Mouse (Mus musculus): ENCODE measurements at regions not wholly inside any gene's neighbourhood (a gene's known extent, or its start where the extent isn't known, plus 50 kb on each side); places are given as distances from the start of the nearest gene placed in this dataset.

DNA sequence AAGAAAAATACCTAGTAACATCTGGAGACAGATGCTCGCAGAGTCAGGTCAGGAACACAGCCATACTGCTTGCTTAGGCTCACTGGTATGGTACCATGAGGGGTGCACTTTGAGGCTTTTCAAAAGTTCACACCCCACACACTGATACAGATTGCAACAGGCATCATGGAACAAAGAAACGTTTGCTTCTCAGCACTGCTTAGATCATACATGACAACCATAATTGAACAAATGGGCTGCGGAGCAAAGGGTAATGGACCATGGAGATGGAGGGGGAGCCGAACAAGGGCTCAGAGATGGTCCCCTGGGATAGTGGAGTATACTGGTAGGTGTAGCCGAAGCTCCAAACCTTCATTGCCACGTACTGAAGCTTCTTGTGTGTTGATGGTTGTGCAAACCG lies 228.6 kb upstream of the Tll1 start:
- H3K9me3 ChIP-seq (replicated peaks; ENCODE audit: control insufficient read depth, low read length), result no peaks in the 10 kb centered on the region
- H3K4me2 ChIP-seq (ENCODE audit: low read depth, low read length), result no peak overlapping the region
- 77% methylated on average over 7 of the region's 7 CpGs for WGBS
- H3K4me1 ChIP-seq (ENCODE audit: control insufficient read depth, insufficient read depth, low read length), result no peaks in the 10 kb centered on the region
- no peak overlapping the region for H3K27ac ChIP-seq (ENCODE audit: low read length)
- H3K9ac ChIP-seq (ENCODE audit: low read length), result no peak overlapping the region
- no peaks in the 10 kb centered on the region for H3K36me3 ChIP-seq (ENCODE audit: control insufficient read depth, insufficient read depth)
- H3K27me3 ChIP-seq (ENCODE audit: control insufficient read depth, insufficient read depth, low read length), result no peaks in the 10 kb centered on the region
- H3K4me3 ChIP-seq (ENCODE audit: low read length), result no peak overlapping the region
- ATAC-seq (replicated peaks; ENCODE audit: extremely low read depth, insufficient read depth, low FRiP score), result no peak

DNA sequence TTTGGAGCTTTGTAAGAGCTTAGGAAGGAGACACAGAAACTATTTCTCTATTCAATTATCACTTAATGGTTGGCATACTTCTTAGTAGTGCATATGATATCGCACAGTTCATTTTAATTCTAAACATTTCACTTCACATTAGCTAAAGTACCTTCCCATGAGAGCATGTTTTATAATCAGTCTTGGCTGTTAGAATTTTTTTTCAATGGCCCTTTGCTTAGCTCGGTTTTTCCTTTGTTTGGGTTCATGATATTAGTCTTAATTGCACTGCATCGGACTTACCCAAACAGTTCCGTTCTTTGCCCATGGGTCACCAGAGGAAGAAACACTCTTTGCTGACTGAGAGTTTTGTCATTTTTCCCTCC lies 216.8 kb upstream of the Tll1 start:
- H3K27ac ChIP-seq (ENCODE audit: low read length), result no peak overlapping the region
- no peak overlapping the region for H3K4me3 ChIP-seq (ENCODE audit: low read length)
- H3K27me3 ChIP-seq (ENCODE audit: control insufficient read depth, insufficient read depth, low read length), result no peaks in the 10 kb centered on the region
- no peaks in the 10 kb centered on the region for H3K4me1 ChIP-seq (ENCODE audit: control insufficient read depth, insufficient read depth, low read length)
- ATAC-seq (replicated peaks; ENCODE audit: extremely low read depth, insufficient read depth, low FRiP score), result no peak
- WGBS, result 65% methylated on average over 4 of the region's 4 CpGs
- H3K4me2 ChIP-seq (ENCODE audit: low read depth, low read length), result no peak overlapping the region
- no peak overlapping the region for H3K9ac ChIP-seq (ENCODE audit: low read length)
- H3K36me3 ChIP-seq (ENCODE audit: control insufficient read depth, insufficient read depth), result no peaks in the 10 kb centered on the region
- no peaks in the 10 kb centered on the region for H3K9me3 ChIP-seq (replicated peaks; ENCODE audit: control insufficient read depth, low read length)

- H3K4me2 ChIP-seq (ENCODE audit: low read depth, low read length), result no peak overlapping the region
- no peaks in the 10 kb centered on the region for H3K4me1 ChIP-seq (ENCODE audit: control insufficient read depth, insufficient read depth, low read length)
- no peaks in the 10 kb centered on the region for H3K36me3 ChIP-seq (ENCODE audit: control insufficient read depth, insufficient read depth)
- no peak overlapping the region for H3K9ac ChIP-seq (ENCODE audit: low read length)
- H3K4me3 ChIP-seq (ENCODE audit: low read length), result no peak overlapping the region
- no peaks in the 10 kb centered on the region for H3K27me3 ChIP-seq (ENCODE audit: control insufficient read depth, insufficient read depth, low read length)
- no peak overlapping the region for H3K27ac ChIP-seq (ENCODE audit: low read length)
- 49% methylated on average over 8 of the region's 8 CpGs for WGBS
- H3K9me3 ChIP-seq (replicated peaks; ENCODE audit: control insufficient read depth, low read length), result no peaks in the 10 kb centered on the region
- ATAC-seq (replicated peaks; ENCODE audit: extremely low read depth, insufficient read depth, low FRiP score), result no peak
These were observed 216.3 kb upstream of the Tll1 start for GRCm38 (mm10) chr8:64422200-64422849.

DNA sequence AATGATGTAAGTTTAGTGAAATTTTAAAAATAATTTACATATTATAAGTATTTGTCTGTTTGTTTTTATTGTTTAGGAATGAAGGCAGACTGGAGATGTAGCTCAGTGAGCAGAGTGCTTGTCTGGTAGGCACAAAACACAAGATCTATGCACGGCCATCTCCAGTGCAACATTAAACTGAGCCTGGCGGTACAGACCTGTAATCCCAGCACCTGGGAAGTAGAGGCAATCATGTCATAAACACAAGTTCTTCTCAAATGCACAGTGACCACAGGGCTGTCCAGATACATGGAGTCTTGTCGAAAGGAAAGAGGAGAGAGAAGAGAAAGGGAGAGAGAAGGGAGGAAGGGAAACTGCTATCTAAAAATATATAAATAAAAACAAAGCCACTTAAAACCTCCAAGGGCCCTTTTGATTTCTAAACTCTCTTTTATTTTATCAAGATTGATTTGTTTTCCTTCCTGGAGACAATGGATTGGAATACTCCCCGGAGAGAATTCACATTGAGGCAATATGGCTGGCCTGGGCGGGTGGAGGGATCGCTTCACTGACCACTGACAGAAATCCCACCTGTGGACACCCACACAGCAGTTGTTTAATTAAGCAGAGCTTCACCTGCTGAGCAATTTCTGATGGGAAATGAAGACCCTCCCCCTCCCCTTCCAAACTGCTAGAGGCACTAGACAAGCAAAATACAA lies 215.6 kb upstream of the Tll1 start:
- ATAC-seq (replicated peaks; ENCODE audit: extremely low read depth, insufficient read depth, low FRiP score), result no peak
- H3K4me1 ChIP-seq (ENCODE audit: control insufficient read depth, insufficient read depth, low read length), result no peaks in the 10 kb centered on the region
- H3K9me3 ChIP-seq (replicated peaks; ENCODE audit: control insufficient read depth, low read length), result no peaks in the 10 kb centered on the region
- H3K27me3 ChIP-seq (ENCODE audit: control insufficient read depth, insufficient read depth, low read length), result no peaks in the 10 kb centered on the region
- H3K36me3 ChIP-seq (ENCODE audit: control insufficient read depth, insufficient read depth), result no peaks in the 10 kb centered on the region
- no peak overlapping the region for H3K4me3 ChIP-seq (ENCODE audit: low read length)
- H3K9ac ChIP-seq (ENCODE audit: low read length), result no peak overlapping the region
- 79% methylated on average over 6 of the region's 6 CpGs for WGBS
- H3K4me2 ChIP-seq (ENCODE audit: low read depth, low read length), result no peak overlapping the region
- H3K27ac ChIP-seq (ENCODE audit: low read length), result no peak overlapping the region

DNA sequence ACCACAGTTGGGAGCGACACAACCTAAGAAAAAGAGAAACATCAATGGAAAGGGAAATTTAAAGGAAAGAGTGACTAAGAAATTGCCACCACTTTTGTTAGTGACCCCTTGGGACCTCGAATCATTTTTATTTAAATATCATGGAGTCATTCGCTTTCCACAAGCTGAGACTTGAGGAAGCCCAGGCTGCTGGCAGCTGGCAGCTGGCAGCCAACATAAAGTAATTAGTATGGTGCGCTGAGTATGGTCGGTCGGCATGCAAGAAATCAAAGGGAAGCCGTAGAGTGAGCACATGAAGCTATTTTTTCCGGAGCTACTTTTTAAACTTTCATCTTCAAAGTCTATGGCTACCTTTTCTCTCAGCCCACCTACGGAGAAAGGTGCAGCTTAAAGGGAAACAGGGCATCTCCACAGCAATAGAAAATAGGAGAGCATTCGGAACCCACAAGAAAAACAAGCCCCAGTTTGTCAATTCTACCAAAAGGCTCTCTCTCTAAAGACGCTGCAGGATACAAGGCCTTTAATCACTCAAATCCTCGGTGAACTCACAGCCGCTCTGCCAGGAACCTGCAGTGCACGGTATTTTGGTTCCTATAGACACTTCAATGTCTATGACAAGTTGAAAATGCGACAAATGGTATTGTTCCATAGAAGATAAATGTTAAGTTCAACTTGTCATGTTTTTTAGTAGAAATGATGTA lies 206.6 kb upstream of the Tll1 start:
- Histone ChIP-seq H3K4me2 (ENCODE audit: low read depth, low read length) (no peak overlapping the region), H3K27ac (ENCODE audit: low read length) (no peak overlapping the region), H3K27me3 (ENCODE audit: control insufficient read depth, insufficient read depth, low read length) (no peaks in the 10 kb centered on the region), H3K36me3 (ENCODE audit: control insufficient read depth, insufficient read depth) (no peaks in the 10 kb centered on the region), H3K4me3 (ENCODE audit: low read length) (no peak overlapping the region), H3K4me1 (ENCODE audit: control insufficient read depth, insufficient read depth, low read length) (no peaks in the 10 kb centered on the region), H3K9ac (ENCODE audit: low read length) (no peak overlapping the region), H3K9me3 (replicated peaks; ENCODE audit: control insufficient read depth, low read length) (no peaks in the 10 kb centered on the region)
- whole genome bisulfite sequencing, result 72% methylated on average over 15 of the region's 15 CpGs
- ATAC-seq (replicated peaks; ENCODE audit: extremely low read depth, insufficient read depth, low FRiP score), result no peak

DNA sequence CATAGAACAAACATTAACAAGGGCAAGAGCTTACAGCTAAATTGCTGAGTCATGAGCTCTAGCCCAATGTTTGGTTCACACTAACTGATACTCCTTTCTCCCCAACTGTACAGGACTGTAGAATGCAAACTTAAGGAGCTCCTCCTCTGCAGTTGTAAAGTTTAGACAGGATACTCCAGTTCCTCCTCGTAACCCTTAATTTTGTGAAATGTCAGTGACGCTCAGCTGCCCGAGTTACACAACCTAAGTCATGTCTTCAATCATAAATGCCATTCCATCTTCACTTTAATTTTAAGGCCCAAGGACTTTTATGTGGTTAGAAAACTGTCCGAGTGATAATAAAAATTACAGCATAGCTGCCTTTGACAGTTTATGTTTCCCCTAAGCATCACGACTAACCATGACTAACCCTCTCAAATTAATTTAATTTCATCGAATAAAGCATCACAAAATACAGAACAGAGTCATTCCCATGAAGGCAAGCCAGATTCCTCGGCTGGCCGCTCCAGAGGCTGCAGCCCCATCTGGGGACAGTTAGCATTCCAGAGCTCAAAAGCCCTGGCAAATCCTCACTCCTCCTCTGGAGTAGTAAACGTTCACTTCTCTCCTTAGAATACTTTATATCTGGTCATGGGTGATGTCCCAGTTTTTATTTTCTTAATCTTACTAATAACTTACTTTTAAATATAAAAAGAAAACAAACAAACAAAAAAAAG lies 200.9 kb upstream of the Tll1 start:
- ATAC-seq (replicated peaks; ENCODE audit: extremely low read depth, insufficient read depth, low FRiP score), result no peak

GRCm38 (mm10) chr8:64399554-64399953 lies 193.5 kb upstream of the Tll1 start:
- Histone ChIP-seq H3K27ac (ENCODE audit: low read length) (no peak overlapping the region), H3K9me3 (replicated peaks; ENCODE audit: control insufficient read depth, low read length) (no peaks in the 10 kb centered on the region), H3K36me3 (ENCODE audit: control insufficient read depth, insufficient read depth) (no peaks in the 10 kb centered on the region), H3K27me3 (ENCODE audit: control insufficient read depth, insufficient read depth, low read length) (no peaks in the 10 kb centered on the region), H3K4me2 (ENCODE audit: low read depth, low read length) (no peak overlapping the region), H3K4me1 (ENCODE audit: control insufficient read depth, insufficient read depth, low read length) (peaks cover 10% of the 10 kb centered on the region), H3K9ac (ENCODE audit: low read length) (no peak overlapping the region), H3K4me3 (ENCODE audit: low read length) (no peak overlapping the region)
- 82% methylated on average over 3 of the region's 3 CpGs for WGBS
- no peak for ATAC-seq (replicated peaks; ENCODE audit: extremely low read depth, insufficient read depth, low FRiP score)

More for the DNA sequence above, 200.9 kb upstream of the Tll1 start:
- Histone ChIP-seq H3K36me3 (ENCODE audit: control insufficient read depth, insufficient read depth) (no peaks in the 10 kb centered on the region), H3K27me3 (ENCODE audit: control insufficient read depth, insufficient read depth, low read length) (no peaks in the 10 kb centered on the region), H3K9ac (ENCODE audit: low read length) (no peak overlapping the region), H3K4me3 (ENCODE audit: low read length) (no peak overlapping the region), H3K9me3 (replicated peaks; ENCODE audit: control insufficient read depth, low read length) (no peaks in the 10 kb centered on the region), H3K4me2 (ENCODE audit: low read depth, low read length) (no peak overlapping the region), H3K27ac (ENCODE audit: low read length) (no peak overlapping the region), H3K4me1 (ENCODE audit: control insufficient read depth, insufficient read depth, low read length) (no peaks in the 10 kb centered on the region)
- WGBS, result 60% methylated on average over 9 of the region's 9 CpGs

DNA sequence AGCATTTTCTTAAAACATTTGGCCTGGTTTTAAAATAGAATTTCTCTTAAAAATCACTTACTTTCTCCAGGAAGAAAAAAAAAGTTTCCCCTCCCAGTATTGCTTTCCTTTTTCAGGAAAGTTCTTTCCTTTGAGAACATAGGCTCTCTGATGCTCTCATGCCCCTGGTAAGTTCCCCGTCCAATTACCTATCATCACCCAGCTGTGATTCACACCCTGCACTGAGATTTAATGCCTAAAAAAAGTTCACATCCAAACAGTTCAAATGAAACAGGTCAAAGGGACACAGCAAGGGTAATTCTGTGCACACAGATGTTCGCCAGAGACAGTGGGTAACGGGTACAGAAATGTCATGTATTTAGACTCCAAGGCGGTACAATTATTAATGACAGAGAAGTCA lies 191.8 kb upstream of the Tll1 start:
- Histone ChIP-seq H3K9me3 (replicated peaks; ENCODE audit: control insufficient read depth, low read length) (no peaks in the 10 kb centered on the region), H3K27me3 (ENCODE audit: control insufficient read depth, insufficient read depth, low read length) (no peaks in the 10 kb centered on the region)
- ATAC-seq (replicated peaks; ENCODE audit: extremely low read depth, insufficient read depth, low FRiP score), result no peak

DNA sequence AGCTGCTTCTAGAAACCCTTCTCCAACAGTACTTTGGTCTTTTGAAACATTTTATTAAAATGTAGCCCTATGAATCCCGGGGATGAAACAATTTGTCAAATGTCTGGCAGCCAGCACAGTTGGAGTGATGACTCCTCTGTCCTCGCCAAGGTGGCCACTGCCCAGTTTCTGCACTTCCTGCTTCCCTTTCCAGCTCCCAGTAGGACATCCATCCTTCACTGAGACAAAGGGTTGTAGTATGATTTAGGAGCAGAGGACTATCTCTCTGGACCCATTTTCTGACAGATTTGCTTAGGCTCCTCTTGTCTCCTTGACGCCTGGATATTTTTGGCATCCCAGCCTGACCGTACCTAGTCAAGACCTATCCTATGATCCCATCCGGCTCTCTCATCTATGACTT lies 189.7 kb upstream of the Tll1 start:
- no peak for ATAC-seq (replicated peaks; ENCODE audit: extremely low read depth, insufficient read depth, low FRiP score)
- H3K4me3 ChIP-seq (ENCODE audit: low read length), result no peak overlapping the region
- H3K27ac ChIP-seq (ENCODE audit: low read length), result no peak overlapping the region
- no peaks in the 10 kb centered on the region for H3K9me3 ChIP-seq (replicated peaks; ENCODE audit: control insufficient read depth, low read length)
- no peak overlapping the region for H3K4me2 ChIP-seq (ENCODE audit: low read depth, low read length)
- H3K4me1 ChIP-seq (ENCODE audit: control insufficient read depth, insufficient read depth, low read length), result peaks cover 10% of the 10 kb centered on the region
- H3K27me3 ChIP-seq (ENCODE audit: control insufficient read depth, insufficient read depth, low read length), result no peaks in the 10 kb centered on the region
- no peaks in the 10 kb centered on the region for H3K36me3 ChIP-seq (ENCODE audit: control insufficient read depth, insufficient read depth)
- 71% methylated on average over 5 of the region's 5 CpGs for WGBS
- H3K9ac ChIP-seq (ENCODE audit: low read length), result no peak overlapping the region

More for the DNA sequence above, 191.8 kb upstream of the Tll1 start:
- Histone ChIP-seq H3K27ac (ENCODE audit: low read length) (no peak overlapping the region), H3K4me3 (ENCODE audit: low read length) (no peak overlapping the region), H3K4me2 (ENCODE audit: low read depth, low read length) (no peak overlapping the region), H3K4me1 (ENCODE audit: control insufficient read depth, insufficient read depth, low read length) (peaks cover 10% of the 10 kb centered on the region), H3K9ac (ENCODE audit: low read length) (no peak overlapping the region), H3K36me3 (ENCODE audit: control insufficient read depth, insufficient read depth) (no peaks in the 10 kb centered on the region)
- WGBS, result 46% methylated on average over 4 of the region's 4 CpGs

All from heart, embryonic 16.5 days (tissue).